Mouse (Mus musculus) yolk sac, embryonic 10.5 days (tissue): ENCODE measurements at regions not wholly inside any gene's neighbourhood (a gene's known extent, or its start where the extent isn't known, plus 50 kb on each side); places are given as distances from the start of the nearest gene placed in this dataset.

ENCODE experiments used
- DNase-seq: peaks from one replicate; pipeline ENCODE4 v3.0.0-alpha.2; 2017; ENCODE audit warnings: low spot score

GRCm38 (mm10) chr13:28794547-28794946 lies 159.0 kb downstream of the Sox4 start:
- DNase-seq: no peak

GRCm38 (mm10) chr13:28793166-28793935 lies 160.2 kb downstream of the Sox4 start:
- no peak for DNase-seq

DNA sequence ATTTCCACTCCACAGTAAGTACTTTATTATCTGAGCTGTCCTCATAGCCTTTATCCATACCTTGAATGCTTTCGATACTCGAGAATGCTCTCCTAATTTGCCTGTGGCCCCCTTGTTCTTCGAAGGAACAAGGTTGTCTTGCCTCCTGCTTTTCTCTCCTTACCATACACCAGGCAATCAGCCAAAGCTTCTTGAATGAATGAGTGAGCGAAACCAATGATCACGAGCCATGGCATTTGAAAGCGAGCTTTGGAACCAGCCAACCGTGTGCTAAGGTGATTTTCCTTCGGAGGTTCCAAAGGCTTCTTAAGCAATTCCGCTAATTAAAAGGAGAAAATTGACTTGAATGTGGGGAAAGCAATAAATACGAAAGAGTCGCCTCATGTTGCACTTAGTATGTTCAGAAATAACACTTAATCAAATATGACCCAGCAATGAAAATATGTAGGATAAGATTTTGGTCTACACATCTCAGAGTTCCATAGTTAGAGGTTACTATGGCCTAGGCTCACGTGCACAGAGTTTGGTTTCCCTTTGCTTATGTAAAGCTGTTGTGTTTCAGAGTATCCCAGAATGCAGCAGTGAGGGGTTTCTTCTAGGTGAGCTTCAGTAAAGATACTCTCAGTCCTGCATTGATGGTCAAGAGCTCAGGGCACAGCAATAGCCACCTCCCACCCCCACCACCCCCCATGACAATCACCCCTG lies 160.9 kb downstream of the Sox4 start:
- DNase-seq: no peak

- DNase-seq: no peak
Observed at GRCm38 (mm10) chr13:28790381-28790780, 163.1 kb downstream of the Sox4 start.

DNA sequence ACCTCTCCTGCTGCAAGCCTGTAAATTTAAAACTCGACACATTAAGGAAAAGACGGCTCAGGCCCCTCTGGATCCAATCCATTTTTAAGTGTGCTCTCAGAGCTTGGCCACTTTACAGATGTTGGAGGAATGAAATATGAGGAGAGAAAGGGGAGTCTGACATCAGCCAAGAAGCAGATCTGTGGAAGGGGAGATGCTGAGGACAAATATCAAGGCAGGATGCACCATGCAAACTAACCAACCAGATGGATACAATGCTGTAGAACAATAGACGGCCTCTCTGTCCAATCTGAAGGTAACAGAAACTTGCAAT lies 166.2 kb downstream of the Sox4 start:
- no peak for DNase-seq

DNA sequence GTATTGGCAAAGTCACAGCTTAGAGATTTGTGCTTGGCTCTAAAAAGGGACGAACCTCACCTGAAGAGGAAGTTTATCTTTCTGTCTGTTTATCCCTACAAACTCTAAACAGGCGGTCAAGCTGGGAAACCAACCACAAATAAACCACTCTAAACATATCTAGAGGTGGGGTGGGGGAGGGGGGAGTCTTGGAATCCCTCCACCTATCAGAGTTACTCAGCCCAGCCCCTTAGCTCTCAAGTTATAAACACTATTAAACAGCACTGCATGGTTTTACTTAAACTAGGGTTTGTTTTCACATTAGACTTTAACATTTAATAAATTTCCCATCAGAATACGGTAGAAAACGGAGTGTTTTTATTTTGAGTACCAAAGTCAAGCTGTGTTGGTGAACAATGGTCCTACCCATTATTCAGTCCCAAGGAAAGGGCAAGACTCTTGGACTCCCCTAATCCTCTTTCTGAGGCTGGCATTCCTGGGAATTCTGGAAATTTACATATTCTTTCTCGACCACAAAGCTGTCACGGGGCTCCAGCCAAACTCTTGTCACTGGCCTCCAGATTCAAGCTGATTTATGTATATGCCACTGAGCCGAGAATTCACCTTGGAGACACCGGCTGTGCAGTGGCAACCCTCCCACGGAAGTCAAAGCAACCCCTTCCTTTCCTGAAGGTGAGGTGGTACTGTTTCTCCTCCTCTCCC lies 166.7 kb downstream of the Sox4 start:
- DNase-seq: no peak

GRCm38 (mm10) chr13:28782497-28783246 lies 170.8 kb downstream of the Sox4 start:
- no peak for DNase-seq

DNA sequence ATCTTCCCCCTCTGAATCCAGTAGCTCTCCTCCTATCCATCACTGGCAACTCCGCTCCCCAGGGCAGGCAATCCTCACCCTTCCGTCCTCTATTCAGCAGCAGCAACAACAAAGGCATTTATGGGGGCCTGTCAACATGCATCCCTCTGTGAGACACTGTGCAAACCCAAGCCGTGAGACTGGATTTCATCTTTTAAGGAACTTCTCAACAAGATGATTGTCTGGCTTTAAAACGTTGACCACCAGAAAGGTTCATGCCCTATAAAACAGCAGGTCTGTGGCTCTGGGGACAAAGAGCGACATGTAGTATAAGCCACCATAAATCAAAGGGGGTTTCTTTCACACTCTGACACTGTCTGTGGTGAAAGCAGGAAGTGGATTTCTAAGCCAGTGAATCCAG lies 171.4 kb downstream of the Sox4 start:
- DNase-seq: peak; percentile 18

DNA sequence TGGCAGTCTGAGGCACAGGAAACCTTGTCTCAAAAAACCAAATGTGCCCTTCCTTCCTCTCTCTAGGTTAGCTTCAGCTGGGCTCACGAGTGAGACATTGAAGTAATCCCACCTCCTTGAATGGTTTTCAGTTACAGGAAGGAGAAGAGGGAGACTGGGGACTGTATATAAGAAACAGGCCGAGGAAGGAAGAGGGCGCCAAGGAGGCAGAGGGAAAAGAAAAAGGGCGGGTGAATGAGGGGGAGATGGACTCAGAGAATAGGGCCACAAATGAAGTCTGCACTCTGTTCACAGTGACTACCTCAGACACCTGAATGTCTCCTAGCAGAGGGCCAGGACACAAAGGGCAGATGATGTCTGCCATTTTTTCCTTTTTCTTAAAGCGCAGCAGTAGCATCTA lies 171.9 kb downstream of the Sox4 start:
- DNase-seq: no peak

GRCm38 (mm10) chr13:28780462-28780861 lies 173.1 kb downstream of the Sox4 start:
- DNase-seq: no peak

DNA sequence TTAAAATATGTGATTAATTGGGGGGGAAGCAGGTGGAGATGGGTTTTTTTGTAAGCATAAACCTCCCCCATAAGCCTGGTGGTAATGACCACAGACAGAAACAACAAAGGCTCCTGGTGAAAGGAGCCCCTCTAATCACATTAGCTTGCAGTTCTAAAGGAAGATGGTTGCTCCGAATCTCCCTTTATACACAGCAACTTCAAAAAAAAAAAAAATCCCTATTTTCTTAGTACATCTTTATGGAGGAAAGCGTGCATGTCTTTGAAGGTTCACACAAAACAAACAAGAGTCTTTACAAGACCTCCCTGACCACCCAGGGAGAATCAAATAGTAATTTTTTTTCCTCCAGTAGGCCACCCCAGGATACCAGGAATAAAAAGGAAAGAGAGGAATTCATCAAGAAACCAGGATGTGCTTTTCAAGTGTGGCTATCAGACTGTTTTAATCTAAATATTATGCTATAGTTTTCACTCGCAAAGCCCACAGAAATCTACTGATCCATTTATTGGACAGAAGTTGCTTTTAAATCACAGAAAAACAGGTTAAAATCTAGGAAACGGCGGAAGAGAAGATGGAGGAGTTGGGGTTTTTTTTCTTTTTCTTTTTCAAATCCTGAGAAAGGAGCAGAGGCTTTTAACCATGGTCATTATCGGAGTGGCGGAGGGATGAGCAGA lies 178.2 kb downstream of the Sox4 start:
- no peak for DNase-seq

DNA sequence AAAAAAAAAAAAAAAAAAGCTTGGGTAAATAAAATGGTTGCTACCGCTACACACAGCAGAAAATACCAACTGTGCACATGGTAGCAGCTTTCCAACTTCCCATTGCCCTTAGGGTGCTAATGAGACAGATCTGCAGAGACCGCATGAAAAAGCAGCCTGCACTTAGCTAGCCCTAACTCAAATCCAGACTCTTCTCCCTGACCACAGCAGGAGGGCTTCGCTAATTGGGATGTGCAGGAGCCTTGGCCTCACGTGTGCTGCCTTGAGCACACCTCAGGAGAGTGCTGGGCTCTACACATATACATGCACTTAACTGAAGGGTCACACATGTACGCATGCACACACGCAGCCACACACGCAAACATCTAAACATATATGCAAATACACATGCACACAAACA lies 178.9 kb downstream of the Sox4 start:
- DNase-seq: no peak

DNA sequence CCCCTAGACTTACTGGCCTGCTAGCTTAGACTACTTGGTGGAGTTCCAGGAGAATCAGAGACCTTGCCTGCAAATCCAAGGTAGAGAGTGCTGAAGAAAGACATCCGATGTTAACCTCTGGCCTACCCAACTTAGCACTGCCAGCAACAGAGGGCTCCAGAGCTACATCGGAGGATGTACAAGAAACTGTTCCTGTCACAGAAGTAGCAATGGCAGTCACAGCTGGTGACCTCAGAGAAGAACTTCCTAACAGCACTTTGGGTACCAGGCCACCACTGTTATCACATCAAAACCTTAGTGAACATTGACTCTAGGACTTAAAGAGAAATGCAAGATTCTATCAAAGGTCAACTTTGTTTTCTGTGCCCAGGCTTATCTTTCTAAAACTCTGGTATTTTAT lies 180.0 kb downstream of the Sox4 start:
- no peak for DNase-seq

- DNase-seq: no peak
Observed at GRCm38 (mm10) chr13:28770531-28770930, 183.0 kb downstream of the Sox4 start.

GRCm38 (mm10) chr13:28770018-28770417 lies 183.5 kb downstream of the Sox4 start:
- DNase-seq: no peak

DNA sequence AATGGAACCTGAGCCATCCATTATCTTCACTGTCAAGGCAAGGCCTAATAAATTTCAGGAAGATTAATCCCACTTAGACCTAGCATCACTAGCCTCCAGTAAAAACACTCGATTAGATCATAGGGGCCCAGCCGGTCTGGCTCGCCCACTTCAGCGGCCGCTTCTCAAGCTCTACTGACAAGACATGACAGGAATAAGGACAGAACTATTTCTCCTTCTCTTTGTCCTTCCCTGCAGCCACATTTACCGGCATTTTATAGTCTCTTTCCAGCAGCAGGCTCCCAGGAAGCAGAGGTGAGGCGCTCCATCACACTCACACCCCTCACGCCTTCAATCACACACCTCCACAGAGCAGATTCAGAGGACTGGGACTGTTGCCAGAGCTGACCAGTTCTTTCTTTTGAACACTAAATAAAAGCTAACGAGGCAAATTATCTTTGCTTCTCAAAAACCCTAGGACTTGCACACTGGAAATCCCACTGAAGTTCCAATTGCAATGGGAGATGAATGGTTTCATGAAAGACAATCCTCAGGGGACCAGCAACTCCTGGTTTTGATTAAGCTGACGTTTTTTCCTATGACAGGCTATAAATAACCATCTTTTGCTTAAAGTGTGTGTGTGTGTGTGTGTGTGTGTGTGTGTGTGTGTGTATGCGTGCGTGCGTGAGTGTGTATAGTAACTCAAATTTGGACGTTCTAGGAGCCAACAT lies 184.6 kb downstream of the Sox4 start:
- no peak for DNase-seq

GRCm38 (mm10) chr13:28762555-28762954 lies 191.0 kb downstream of the Sox4 start:
- DNase-seq: no peak

DNA sequence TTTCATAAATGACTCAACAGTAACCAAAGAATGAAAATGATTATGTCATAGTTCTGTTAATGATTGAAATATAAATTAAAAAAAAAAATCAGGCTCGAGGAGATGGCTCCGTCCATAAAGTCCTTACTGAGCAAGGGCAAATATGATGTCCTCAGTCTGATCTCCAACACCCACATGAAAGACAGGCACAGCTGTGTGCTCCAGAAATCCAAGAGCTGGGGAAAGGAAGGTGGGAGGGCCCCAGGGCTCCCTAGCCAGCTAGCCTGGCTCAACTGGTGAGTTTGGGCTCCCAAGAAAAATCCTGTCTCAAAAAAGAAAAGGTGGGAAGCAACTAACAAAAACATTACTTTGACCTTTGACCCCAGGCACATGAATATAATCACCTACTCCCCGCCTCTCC lies 194.5 kb downstream of the Sox4 start:
- DNase-seq: no peak

DNA sequence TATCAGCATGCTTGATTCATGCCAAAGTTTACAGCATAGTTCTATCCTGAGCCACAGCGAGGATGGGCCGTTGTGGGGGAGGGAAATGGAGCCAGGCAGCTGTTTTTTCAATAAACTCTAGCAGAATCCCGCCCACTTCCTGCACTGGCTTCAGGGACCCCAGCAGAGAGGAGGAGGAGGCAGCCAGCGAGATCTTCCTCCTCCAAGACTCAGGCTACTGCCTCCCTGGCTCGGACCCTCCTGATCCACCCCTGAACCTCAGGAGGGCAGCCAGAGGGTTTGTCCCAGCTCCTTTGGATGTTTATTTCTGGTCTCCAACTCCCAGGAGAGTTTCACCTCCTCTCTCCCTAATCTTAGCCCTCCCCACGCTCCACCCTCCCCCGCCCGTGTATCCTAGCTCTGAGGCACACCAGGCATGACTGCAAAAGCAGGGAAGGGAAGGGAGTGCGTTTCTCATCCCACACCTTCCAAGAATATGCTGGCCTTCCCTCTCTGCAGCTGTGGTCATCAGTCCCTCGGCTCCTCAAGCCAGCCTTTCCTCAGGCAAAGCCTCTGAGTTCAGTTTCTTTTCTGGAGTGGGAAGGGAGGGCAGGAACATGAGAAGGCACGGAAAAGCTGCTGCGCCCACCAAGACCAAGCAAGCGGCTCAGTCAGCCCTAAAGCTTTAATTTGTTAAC lies 195.5 kb downstream of the Sox4 start:
- DNase-seq: peak; percentile 84

DNA sequence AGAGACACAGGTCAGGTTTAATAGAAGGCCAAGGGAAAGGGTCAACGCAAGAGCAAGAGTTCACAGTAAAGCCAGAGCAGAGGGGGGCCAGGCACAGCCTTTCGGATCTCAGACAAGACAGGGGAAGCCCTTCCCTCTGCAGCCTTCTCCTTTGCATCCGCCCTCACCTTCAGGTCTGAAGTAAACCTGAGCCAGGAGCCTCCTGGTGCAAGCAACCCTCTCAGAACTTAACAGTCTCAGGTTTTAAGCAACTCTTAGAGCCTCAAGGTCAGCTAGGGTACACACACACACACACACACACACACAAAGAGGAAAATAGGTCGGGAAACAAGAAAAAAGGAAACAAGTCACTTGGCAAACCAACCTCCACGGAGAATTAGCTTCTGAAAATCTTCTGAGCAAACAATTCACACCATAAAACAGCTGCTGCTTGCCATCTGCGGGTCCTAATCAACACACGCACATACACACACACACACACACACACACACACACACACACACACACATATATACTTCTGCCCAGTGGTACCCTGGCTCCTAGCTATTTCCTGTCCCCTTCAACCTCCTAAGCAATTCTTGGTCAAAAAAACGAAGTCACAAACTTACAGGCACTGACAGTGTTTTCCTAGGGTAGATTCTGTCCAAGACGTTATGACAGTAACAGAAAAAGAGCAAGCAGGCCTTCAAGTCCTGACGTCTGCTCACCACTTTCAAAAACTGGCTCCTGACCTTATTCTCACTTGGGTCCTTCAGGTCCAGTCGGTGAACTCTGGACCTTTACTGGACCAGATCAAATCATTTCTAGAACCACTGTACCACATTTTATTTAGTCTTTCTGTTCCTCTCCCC lies 196.4 kb downstream of the Sox4 start:
- peak; percentile 23 for DNase-seq
